Mouse (Mus musculus): Measurements from ENCODE around the gene Agbl2.

Agbl2 gene

DNA sequence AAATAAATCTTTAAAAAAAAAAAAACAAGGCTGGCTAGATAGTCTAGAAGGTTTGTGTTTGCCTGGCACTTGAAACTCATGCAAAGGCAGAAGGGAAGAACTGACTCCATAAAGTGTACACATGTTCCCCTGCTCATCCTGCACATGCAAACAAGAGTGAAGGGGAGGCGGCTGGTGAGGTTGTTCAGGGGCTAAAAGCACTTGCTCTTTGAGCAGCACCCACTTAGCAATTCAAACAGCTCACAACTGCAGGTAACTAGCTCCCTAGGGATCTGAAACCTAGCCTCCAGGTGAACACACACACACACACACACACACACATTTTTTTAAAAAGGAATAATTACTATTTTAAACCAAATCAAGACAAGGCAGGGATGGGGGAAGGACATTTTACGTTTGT, 589 bp upstream of the Agbl2 start:
- no peak for TF ChIP-seq GATA4 (IDR thresholded peaks at IDR 0.05; ENCODE audit: insufficient replicate concordance, low read length)

DNA sequence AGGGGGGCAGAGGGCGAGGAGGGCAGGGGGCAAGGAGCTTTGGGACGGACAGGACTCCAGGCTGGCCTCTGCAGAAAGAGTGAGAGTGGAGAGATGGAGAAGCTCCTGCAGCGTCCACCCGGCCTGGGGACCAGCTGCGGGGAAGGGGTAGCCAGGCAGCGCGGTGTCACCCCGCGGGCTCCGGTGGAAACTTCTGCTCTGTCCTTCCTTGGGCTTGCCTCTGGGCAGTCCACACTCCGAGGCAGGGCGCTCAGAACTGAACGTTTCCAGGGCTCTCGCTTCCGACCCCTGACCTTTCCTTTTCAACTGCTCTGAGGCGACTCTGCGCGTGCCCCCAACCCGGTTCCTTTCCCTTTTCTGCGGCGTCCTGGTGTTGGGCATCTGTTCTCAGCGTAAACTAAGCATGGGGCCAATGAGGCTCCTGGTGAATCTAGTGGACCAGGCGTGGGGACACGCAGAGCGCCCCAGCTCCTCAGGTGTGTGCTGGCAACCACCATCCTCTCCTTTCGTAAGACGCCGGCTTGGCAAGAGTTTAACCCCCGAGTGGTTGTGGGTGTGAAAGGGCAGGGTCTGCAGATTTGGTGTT, 467 bp downstream of the Agbl2 start:
- TF ChIP-seq GATA4 (IDR thresholded peaks at IDR 0.05; ENCODE audit: insufficient replicate concordance, low read length): no peak

DNA sequence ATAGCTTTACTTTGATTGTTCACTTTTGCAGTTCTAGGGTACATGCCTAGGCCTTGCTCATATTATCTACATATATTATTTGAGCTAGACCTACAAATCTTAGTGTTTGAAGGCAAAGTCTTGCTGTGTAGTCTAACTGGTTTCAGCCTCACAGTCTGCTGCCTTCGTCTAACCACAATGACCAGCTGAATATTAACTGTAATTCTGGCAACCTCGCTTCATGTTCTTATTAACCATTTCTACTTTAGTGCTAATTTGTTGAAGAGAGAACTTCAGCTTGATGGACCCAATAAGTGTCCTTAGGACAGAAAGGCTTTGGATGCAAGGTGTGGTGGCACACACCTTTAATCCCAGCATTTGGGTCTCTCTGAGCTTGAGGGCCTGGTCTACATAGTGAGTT, 5.6 kb downstream of the Agbl2 start:
- no peak for TF ChIP-seq GATA4 (IDR thresholded peaks at IDR 0.05; ENCODE audit: insufficient replicate concordance, low read length)

DNA sequence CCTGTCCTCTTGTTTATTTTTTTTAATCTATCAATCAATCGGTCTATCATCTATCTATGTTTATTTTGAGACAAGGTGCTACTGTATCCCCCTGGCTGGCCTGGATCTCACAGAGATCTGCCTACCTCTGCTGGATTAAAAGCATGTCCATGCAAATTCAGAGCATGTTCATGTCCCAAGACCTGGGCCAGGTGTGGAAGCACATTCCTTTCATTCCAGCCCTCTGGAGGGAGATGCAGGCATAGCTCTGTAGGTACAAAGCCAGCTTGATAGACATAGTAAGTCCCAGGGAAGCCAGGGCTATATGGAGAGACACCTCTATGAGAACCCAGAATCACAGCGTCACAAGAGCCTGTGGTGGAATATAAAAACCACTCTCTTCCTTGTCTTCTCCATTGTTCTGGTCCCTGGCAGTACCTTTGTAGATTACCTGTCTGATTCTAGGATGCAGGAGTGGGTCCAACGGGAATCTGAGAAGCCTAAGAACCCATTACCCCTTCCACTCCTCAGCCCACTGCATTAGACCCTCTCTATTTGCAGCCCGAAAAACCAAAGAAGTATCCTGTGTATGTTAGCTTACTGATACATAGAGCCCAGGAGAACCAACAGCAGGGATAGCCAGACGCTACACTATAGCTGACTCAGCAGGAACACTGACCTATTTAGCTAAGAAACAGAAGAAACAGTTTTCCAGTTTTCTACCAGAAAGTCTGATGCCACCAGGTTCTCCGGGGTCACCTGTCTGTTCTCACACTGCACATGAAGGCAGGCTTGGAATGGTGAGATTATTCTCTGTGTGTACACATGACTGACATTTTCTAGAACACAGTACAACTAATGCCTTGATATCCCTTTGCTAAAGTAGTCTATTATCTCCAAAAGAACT, 26.0 kb downstream of the Agbl2 start:
- no peak for TF ChIP-seq GATA4 (IDR thresholded peaks at IDR 0.05; ENCODE audit: insufficient replicate concordance, low read length)

DNA sequence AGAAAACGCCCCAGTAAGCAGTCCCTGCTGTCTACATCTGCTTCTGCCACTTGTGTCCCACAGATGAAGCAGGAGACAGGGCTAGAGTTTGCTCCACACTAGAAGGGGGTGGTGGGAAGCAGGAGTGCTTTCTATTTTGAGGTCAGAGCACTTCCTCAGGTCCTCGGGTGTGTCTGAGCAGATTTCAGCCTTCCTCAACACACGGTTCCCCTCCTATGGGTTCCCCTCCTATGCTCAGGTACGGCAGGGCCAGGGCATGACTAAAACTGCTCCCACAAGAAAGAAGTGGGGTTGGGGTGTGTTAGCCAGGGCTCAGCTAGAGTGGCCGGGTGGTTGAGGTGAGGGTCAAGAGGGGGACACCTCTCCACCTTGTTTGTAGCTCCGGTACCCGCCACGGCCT, 28.2 kb downstream of the Agbl2 start:
- TF ChIP-seq GATA4 (IDR thresholded peaks at IDR 0.05; ENCODE audit: insufficient replicate concordance, low read length): no peak

DNA sequence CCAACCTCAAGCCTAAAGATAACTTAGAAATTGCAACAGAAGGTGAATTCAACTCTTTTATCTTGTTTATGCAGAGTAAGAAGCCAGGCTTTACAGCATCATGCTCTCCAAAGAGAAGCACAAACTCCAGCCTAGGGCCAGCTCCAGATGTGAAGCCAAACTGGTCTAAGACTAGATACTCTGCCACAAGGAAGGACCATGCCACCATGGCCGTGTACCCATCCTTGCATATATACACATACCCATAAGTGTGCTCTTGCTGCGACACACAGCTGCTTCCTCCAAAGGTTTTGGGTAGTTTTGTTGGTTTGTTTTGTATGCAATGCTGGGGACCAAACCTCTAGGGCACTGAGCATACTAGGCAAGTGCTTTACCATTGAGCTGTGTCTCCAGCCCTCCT, 32.7 kb downstream of the Agbl2 start:
- TF ChIP-seq GATA4 (IDR thresholded peaks at IDR 0.05; ENCODE audit: insufficient replicate concordance, low read length): no peak

DNA sequence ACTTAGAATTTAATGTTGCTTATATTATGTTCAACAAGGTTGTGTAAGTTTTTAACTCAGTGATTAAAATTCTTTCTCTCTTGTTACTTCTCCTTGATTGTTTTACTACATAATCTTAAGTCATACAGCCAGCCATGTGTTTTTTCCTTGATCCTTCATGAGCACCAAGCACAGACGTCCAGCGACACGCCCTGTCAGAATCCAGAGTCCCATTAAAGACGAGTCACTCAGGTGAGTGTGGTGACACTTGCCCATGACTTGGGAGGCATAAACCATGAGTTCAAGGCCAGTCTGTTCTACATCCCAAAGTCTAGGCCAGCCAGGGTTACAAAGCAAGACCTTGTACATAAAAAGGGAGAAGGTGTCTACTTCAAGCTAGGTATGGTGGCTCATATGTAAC, 33.6 kb downstream of the Agbl2 start:
- no peak for TF ChIP-seq GATA4 (IDR thresholded peaks at IDR 0.05; ENCODE audit: insufficient replicate concordance, low read length)

DNA sequence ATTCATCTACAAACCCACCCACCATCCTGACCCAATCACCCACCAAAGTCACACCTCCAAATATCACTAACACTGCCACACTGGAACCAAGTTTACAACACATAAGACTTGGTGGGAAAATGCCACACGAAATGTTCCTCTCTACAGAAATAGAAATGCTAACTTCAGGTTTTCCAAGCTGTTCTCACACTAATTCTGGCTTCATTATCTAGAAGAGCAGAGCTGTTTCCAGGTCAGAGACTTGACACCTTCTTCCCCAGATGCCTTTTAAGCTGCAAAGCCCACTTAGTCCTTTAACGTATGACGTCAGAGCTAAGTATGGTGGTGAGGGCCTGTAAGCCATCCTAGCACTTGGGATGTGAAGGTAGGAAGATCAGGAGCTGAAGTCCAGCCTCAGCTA, 36.2 kb downstream of the Agbl2 start:
- no peak for TF ChIP-seq GATA4 (IDR thresholded peaks at IDR 0.05; ENCODE audit: insufficient replicate concordance, low read length)

DNA sequence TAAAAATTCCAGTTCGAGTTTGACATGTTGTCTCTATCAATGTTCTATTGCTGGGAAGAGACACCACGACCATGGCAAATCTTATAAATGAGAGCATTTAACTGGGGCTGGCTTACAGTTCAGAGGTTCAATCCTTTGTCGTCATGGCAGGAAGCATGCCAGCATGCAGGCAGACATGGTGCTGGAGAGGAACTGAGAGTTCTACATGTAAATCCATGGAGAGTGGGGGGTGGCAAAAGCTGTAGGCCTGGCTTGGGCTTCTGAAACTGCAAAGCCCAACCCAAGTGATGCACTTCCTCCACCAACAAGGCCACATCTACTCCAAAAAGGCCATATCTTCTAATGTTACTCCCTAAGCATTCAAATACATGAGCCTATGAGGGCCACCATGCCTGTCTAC, 38.4 kb downstream of the Agbl2 start:
- TF ChIP-seq GATA4 (IDR thresholded peaks at IDR 0.05; ENCODE audit: insufficient replicate concordance, low read length): no peak

DNA sequence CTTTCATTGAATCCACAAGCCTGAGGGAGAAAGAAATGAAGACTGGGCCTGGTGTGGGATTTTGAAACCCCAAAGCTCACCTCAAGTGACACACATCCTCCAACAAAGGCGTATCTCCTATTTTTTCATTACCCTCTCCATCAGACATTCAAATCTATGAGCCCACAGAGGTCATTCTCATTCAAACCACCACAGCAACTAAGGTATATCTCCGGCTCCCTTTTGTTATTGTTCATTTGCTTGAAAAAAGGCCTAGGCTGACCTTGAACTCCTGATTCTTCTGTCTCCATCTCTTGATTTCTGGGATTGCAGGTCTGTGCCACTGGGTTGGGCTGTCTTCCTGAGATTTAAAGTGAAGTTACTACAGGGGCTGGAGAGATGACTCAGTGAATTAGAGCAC, 40.5 kb downstream of the Agbl2 start:
- no peak for TF ChIP-seq GATA4 (IDR thresholded peaks at IDR 0.05; ENCODE audit: insufficient replicate concordance, low read length)

DNA sequence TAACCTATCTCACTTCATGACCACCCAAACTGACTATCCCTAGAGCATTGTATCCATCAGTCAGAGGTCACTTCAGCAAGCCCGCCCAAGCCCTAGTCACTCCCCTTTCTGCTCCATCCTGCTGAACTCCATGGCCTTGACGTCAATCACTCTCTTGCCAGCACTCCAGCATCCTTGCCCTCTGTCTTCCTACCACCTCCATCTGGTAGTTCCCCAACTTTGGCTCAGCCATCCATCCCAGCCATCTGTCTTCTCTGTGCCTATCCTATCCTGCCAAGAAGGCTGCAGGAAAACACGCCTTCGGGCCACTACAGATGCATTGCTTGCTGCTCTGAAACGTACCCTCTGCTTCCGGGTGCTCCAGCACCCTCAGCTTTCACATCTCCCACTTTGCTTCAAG, 41.3 kb downstream of the Agbl2 start:
- TF ChIP-seq GATA4 (IDR thresholded peaks at IDR 0.05; ENCODE audit: insufficient replicate concordance, low read length): no peak

DNA sequence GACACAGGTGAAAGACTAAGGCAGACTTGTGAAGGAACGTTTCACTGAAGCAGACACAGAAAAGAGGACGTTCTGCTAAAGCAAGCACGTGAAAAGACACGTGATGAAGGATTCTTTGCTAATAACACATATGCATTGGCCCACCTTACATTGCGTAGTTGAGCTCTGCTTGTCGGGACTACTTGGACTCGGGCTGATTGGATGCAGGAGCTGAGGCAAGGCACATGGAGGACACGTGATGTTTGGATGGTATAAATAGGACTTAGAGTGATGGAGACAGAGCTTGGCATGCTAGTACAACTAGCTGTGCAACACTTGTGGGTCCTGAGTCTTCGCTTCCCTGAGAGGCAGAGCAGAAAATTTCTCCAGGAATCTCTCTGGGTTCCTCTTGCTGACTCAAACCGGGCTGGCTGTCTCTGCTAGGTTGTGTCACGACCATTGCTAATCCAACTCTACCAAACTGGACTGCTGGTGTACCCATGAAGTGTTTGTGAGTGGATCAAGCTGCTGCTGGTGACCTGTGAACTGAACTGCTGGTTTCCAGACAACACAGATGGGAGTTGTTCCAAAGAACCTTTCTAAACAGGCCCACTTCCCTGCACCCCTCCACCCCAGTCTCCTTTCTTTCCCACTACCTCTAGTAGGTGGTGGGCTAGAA, 43.1 kb downstream of the Agbl2 start:
- TF ChIP-seq GATA4 (IDR thresholded peaks at IDR 0.05; ENCODE audit: insufficient replicate concordance, low read length): no peak

DNA sequence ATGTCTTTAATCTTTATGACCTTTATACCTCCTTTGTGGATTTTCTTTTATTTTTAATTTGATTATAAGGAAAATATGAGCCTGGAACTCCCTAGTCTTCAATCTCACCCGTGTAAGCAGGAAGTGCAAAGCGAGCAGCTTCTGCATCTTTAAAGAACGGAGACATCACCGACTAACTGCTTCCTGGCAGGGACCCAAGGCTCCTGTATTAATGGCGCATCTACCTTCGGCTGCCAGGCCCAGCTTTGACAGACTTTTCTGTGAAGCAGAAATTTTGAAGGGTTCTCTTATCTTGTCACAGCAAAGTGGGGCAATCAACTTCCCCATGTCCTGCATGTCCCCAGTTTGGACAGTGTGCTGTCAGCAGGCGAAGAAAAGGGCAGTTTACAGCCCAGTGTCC, 46.2 kb downstream of the Agbl2 start:
- no peak for TF ChIP-seq GATA4 (IDR thresholded peaks at IDR 0.05; ENCODE audit: insufficient replicate concordance, low read length)

DNA sequence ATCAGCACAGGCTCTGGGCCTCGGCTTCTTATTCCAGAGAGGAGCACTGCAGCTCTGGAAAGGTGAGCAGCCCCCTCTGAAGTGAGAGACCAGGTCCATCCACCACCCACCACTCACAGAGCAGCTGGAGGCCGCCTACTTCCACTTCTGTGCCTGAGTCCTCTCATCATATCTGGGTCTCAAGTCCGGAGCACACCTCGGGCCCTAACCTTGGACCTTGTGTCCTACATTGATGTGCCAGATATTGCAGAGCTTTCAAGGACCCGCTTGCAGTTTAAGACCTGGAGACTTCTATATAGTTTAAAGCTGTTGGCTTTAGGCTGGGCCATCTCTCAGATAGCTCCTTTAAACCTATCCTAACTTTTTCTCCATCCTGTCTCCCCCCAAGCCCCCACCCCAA, 51.0 kb downstream of the Agbl2 start:
- TF ChIP-seq GATA4 (IDR thresholded peaks at IDR 0.05; ENCODE audit: insufficient replicate concordance, low read length): no peak

DNA sequence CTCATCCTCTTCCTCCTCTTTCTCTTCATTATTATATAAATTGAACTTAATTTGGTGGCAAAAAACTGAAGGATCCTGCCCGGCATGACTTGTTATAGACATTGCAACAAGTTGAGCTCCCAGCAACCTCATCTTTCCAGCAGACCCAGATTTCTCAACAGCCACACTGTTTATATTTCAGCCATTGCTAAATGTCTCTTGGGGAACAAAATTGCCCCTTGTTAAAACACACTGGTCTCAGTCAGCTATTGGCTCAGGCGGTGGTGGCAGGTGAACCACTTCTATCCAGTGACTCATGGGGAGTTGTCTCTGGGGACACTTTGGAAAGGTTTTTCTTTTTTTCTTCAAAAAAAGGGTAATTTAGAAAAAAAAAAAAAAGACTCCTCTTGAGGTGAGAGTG, 56.1 kb downstream of the Agbl2 start:
- TF ChIP-seq GATA4 (IDR thresholded peaks at IDR 0.05; ENCODE audit: insufficient replicate concordance, low read length): no peak

DNA sequence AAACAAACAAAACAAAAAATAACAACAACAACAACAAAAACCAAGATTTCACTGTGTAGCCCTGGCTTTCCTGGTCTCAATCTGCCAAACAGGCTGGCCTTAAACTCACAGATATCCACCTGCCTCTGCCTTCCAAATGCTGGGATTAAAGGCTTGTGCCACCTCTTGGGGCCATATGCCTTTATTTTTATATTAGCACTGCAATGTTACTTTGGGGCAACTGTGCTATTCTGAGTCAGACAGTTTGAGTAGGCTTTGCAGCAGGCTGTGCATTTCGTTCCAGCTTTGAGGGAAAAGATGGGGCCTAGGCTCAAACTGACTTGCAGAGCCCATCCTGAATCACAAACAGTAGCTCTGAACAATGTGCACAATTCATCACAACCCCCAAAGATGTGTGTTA, 61.1 kb downstream of the Agbl2 start:
- TF ChIP-seq GATA4 (IDR thresholded peaks at IDR 0.05; ENCODE audit: insufficient replicate concordance, low read length): no peak

Data from liver, adult (tissue).